Mouse (Mus musculus): ENCODE results near the gene Fkbp9.

DNA sequence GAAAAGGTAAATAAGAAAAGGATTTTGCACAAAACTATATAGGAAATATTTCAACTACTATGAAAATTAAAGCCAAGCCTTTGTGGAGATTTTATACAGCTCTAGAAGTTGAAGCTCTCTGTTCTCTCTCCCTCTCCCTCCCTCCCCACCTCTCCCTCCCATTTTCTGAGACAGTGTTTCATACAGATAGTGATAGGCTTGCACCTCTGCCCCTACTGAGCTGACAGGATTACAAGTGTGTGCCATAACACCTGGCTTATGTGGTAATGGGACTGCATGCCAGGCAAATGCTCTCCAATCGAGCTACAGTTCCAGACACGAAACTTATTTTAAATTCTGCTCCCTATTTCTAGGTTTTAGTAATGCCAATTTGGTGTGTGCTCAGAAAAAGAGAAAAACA lies 79.1 kb downstream of the Fkbp9 start:
- no peak for TF ChIP-seq ZNF384 (IDR thresholded peaks at IDR 0.05; ENCODE audit: low read depth, low read length)
- TF ChIP-seq HCFC1 (IDR thresholded peaks at IDR 0.05; ENCODE audit: borderline replicate concordance, insufficient read depth, low read length) = no peak
- TF ChIP-seq MAFK (IDR thresholded peaks at IDR 0.05; ENCODE audit: insufficient read depth, low read depth, low read length) = no peak
- TF ChIP-seq CHD2 (IDR thresholded peaks at IDR 0.05; ENCODE audit: low read depth, low read length) = no peak

All from ES-E14 (cell line).